Mouse (Mus musculus): ENCODE data around the gene Zbtb1.
A peak's percentile ranks its signal among the peaks of the same experiment; 100 is the strongest.

Zbtb1 gene

DNA sequence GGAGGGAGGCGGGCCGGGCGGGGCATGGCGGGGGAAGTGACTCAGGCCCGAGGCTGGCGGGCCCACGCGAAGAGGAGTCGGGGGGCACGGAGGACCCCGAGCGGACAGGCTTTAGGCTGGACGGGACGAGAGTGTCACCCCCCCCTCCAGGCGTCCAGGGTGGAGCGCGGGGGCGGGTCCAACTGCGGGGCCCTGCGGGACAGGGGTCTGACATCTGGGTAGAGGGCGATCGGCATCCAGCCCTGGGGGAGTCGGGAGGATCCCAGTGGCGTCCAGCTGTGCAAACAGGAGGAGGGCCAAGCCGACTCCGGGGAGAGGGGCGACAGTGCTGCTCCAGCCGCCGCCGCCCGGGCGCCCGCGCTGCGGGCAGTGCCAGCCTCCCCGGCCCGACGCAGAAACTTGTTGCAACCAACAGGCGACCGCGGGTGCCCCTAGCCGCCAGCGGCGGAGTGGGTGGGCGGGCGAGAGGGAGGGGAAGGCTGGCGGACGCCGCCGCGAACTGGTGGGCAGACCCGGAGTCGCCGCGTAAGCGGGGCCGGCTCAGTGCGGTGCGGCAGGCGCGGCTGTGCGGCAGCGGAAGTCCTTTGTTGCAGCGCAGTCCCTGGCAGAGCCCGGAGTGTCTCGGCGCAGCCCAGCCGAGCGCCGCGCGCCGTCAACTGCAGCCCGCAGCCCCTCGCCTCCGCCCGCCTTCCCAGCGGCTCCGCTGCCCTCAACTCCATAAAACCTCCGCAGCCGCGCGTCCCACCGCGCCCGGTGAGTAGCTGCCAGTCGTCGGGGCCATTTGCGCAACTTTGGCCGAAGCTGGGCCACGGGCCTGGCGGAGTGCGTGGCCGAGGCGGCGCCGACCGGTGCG is at the start of gene Zbtb1:
Zbtb1 (plus strand) TSS at position 289 of the 853 bp plus-strand sequence.
- DNase-seq: peak; percentile 87

DNA sequence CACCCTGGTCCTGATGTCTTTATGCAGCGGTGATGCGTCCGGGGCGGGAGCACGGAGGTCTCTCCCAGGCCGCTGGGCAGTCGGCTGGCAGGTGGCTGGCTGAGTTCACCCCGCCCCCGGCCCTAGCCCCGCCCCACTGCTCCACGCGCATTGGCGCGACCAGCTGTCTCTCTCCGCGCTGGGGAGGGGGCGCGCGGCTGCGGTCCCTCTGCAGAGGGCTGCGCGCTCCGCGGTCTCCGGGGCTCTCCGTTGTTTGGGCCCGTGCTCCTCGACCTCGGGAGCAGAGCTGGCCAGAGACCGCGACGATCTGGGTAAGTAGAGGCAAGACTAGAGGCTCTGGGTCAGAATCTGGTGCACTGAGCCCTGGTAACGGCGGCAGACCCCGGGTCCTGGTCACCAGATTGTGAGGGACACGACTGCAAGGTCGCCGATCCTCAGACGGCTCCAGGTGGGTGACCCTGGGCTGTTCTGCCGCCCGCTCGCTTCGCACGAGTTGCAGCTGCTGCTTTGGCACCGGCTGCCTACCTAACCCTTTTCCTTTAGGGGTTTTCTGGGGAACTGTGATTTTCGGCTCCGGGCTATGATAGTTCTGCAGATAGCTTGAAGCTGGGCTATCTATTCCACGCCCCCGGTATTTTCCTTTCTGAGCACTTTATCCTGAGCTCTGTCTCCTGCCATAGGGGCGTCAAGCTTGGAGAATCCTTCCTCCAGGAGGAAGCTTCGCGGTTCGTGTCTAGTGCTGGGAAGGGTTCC is 45.2 kb upstream of the Zbtb1 start, which contains the start of gene Akap5:
Akap5 (plus strand) TSS at position 213 of the 753 bp plus-strand sequence.
- DNase-seq: peak; percentile 91

DNA sequence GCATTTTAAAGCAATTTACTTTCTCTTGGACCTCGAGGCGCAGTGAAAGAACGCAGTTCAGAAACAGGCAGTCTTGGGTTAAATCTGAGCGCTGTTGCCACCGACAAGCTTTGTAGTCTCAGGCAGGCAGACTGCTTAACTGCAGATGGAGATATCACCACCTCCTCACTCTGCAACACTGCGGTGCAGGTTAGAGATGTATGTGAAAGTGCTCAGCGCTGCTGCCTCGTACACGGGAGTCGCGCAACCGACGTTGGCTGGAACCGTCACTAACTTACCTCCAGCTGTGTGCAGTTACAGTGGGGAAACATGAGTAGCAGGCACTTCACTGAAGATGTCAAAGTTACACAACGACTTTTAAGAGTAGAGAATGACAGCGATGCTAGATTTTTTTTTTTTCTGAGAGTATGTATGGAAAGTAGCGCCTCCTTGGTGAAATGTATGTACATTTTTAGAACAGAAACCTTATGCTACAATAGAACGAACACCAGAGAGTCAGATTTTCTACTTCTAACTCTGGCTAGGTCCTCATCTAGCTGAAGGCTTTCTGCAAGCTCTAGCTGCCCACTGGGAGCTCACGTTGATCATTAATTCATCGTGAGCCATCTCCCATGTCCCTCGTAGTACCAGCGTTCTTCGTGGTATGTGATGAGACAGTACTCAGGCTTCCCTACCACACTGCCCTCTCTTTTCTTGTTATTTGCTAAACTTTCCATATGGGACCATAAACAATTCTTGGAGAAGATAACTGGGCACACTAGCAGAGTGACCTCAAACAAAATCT is 43.4 kb upstream of the Zbtb1 start:
- no peak for DNase-seq

DNA sequence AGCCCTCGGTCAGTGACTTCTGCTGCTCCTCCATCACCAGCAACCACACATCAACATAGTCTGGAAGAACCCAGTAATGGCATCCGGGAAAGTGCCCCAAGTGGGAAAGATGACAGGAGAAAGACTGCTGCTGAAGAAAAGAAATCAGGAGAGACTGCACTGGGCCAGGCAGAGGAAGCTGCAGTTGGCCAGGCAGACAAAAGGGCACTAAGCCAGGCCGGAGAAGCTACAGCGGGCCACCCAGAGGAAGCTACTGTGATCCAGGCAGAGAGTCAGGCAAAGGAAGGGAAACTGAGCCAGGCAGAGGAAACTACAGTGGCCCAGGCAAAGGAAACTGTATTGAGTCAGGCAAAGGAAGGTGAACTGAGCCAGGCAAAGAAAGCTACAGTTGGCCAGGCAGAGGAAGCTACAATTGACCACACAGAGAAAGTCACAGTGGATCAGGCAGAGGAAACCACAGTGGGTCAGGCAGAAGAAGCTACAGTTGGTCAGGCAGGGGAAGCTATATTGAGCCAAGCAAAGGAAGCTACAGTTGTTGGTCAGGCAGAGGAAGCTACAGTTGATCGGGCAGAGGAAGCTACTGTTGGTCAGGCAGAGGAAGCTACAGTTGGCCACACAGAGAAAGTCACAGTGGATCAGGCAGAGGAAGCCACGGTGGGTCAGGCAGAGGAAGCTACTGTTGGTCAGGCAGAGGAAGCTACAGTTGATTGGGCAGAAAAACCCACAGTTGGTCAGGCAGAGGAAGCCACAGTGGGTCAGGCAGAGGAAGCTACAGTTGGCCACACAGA is 41.3 kb upstream of the Zbtb1 start:
- DNase-seq: no peak

DNA sequence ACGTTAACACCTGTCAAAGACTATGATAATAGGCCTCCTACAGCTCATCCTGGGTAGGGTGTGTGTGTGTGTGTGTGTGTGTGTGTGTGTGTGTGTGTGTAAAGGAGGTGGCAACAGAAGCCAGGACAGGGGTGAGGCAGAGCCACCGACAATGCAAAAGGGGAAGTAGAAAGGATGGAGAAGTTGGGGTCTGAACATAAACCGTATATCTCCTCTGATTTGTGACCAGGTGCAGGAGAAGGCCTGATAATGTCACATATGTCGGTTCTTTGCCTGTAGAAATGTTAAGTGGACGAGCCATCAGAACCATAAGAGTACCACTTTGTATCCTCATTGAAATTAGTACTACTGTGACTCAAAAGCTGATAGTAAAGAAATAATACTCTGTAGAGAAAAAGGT is 36.4 kb upstream of the Zbtb1 start:
- no peak for DNase-seq

DNA sequence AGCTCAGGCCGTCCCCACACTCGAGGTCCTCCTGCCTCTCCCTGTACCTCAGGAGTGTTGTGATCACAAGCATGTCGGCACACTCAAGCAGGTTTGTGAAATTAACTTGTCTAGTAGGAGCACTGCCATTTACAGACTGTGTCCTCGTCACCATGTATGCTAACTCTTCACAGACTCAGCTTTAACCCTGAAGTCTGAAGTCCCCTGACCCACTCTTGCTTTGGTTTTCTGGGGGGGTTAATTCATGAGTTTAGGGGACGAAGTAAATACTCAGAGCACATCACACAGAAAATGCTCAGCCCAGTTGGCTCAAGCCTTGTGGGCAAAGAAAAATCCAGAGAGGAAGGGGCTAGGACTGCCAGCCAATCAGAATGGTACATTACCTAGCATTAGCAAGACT is 34.4 kb upstream of the Zbtb1 start:
- no peak for DNase-seq

DNA sequence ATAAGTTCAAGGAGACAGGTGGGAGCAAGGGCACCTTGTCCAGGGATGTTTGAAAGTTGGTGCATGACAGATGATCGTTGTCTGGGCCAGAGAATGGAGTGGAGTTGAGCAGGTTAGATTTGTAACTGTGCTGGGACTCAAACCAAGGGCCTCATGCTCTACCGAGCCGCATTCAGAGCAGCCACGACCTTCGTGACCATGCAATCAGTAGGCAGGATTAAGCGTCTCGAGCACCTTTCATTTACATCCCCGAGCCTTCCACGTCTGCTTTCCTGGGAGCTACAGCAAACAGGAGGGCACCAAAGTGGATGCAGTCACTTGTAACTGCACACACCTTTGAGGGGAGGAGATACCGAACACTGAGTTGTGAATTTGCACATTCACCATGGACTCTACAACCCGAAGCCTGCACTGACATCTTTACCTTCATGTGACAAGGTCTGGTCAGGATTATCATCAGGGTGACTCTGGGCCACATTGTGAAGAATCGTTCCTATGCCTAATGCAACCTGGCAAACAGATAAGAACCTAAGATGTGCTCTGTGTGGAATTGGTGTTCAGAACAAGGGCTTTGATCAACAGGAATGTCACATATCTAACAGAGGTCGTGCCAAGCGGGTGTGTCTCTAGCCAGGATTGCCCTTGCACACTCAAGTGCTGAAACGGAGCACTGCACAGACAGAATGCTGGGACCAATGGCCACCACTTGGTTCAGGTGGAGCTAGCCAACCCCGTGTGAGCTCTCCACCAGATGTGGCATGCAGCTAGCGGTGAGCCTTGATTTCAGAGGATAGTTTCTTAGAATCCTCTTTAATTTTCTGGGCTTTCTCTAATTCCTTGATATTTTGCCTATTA is 33.7 kb upstream of the Zbtb1 start:
- no peak for DNase-seq

DNA sequence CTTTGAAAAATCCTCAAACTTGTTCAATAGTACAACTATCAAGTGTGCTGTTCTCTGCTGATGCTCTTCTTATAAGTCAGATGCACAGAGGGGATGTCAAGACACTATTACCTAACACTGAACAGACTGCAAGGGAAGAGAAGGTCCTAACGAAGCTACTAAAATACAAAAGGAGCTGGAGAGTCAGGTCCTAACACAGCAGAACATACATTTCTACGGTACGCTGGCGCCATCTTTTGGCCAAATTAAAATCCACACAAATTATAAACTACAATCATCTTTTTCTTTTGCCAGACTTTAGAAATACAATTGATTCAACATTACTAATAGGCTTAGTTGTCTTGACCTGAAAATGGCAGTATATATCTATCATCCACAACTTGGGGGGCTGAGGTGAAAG is 29.0 kb upstream of the Zbtb1 start:
- peak; percentile 71 for DNase-seq

DNA sequence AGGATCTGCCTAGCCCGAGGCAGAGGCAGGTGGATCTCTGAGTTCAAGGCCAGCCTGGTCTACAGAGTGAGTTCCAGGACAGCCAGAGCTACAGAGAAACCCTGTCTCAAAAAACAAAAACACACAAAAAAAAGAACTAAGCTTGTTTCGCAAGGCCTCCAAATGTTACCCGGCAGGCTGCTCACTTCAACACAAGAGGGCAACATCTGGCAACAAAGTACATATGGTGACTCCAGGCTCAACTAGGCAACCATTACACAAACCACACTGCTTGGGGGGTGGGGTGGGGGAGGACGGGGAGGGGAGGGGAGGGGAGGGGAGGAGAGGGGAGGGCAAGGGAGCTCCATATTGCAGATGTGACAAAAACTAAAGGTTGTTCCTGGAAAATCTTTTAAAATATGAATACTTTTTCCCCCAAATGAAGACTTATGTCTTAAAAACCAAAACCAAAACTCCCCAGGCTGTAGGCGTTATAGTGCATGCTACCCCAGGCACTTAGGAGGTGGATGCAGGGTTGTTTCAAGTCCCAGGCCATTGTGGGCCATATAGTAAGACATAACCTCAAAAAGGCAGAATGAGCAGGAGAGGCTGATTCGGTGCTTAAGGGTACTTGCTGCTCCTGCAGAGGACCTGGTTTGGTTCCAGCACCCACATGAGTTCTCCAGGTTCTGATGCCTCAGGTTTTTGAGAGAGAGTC is 24.2 kb upstream of the Zbtb1 start:
- DNase-seq: no peak

DNA sequence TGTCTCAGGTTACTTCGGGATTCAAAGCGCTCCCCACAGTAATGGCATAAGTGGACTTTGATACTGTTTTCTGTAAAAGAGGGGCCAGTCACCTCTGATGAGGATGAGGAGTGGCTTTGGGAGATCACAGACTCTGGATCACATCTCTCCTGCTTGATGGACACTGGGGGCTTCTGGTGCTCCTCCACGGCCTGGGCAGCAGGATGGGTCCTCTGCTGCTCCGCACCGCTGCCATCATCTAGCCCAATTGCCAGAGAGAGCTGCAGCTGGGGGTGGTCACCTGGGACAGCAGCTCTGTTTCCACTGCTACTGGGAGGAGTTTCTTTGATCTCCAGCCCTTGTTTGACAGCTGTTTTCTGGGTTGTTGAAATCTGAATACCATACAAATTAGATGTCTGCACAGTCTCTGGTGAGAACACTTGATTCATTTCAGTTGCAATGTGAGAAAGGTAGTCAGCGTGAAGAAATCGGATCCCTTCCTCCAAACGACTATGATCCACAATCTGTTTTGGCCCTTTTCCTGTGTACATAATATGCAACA is 20.3 kb upstream of the Zbtb1 start:
- DNase-seq: no peak

DNA sequence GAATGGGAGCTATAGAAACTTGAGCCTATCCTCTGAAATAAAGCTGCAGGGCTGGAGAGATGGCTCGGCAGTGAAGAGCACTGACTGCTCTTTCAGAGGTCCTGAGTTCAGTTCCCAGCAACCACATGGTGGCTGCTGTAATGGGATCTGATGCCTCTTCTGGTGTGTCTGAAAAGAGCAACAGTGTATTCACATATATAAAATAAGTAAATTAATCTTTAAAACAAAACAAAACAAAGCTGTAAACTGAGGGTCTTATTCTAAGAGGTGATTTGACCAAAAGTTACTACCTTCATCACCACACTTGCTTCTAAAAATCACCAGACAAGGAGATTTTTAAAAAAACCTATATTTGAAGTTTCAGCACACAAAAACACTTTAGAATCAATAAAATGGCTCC is 9.2 kb upstream of the Zbtb1 start:
- DNase-seq: no peak

DNA sequence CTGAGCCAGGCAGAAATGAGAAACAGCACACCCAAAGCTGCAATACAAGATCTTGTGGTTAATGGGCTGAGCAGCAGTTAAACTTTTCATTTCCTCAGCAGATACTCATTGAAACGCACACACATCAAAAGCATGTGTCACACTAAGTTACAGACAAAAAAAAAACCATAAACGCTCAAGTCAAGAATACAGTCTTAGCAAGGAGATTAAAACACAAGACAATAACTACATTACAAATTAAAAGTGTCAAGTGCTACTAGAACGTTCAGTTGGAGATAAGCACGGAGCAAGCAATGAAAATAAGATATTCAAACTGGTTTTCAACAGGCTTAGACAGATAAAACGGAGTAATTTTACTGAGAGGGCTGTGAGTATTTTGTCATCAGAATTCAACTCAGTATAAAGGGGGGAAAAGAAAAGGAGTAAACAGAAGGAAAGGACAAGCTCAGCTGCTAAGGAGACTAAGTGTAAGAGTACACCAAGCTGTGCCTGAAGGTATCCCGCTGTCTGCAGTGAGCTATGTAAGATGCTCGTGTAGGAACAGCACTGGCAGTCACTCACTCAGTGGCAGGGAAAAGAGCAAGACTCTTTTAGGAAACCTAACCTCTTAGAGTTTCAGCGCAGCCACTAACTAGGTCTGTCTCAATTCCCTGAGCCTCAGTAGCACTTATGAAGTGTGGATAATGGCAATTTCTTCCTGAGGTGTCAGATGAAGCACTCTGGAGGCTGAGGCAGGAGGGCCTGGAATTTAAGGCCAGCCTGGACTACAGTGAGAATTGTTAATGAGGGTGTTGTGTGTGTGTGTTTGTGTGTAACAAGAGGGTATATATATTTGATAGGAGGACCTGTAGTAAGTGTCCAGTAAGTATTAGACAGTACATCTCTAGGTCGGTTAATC is 8.4 kb upstream of the Zbtb1 start:
- DNase-seq: no peak

DNA sequence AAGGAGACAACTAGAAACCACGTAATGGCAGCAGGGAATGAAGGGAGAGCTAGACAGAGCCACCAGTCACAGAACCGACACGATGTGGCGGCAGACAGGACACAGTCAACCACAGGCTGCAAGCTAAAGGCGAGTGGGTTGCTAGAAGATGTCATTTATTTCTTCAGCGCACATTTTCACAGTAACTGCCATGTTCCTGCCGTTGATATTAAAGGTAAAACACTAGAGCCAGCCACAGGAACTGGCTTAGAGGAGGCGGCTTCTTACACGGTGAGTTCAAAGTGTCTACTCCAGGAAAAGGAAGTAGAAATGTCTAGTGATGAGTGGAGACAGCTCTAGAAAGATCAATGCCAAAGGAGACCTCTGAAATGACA is 7.8 kb upstream of the Zbtb1 start:
- no peak for DNase-seq

DNA sequence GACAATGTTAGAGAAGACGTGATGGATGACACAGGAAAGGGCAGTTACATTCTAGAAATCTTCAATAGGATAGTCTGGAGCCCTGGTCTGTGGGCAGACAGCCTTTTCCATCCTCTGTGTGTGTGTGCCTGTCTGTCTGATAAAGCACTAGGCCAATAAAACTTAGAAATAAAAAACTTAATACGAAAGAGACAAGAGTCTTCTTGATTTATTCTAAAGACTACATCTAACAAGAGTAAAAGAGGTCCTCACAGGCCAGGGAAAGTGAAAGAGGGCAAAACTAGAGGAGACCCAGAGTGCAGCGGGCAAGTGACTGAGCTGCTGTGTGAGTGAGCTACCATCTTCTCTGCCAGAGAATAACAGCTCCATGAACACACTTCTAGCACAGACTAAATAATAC is 3.8 kb upstream of the Zbtb1 start:
- no peak for DNase-seq

DNA sequence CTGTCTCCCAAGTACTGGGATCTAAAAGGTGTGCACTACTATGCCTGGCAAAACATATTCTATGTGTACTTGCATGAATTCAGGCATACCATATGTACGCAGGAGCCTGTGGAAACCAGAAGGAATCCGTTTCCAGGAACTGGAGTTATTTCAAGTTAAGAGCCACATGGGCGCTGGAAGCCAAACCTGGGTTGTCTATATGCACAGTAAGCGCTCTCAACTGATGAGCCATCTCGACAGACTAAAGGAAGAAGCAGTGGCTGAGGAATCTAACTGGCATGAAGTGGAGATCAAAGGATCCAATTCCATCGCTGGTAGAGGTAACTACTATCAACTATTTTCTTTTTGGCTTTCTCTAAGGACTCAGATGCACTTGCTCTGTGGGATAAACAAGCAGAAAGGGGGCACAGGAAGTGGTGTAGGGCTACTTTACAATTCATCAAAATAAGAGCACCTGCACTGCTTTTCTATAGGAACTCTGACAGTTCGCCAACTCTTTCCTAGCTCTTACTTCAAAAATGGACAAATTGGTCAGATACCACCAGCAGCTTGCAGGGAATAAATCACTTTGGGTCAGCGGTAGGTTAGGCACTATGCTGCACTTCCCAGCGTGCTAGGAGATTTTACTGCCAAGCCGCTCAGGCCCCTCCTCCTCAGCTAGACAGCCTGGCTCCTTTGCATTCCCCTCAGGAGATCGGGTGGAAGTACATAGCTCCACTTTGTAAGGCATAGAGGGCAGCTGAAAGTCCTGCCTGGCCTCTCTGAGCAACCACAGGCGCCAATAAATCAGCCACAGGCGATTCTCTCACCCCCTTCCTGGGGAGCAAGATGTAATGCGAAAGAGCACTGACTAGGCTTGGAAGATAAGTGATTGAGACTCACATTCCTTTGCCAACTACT is 2.7 kb upstream of the Zbtb1 start:
- DNase-seq: peak; percentile 71

DNA sequence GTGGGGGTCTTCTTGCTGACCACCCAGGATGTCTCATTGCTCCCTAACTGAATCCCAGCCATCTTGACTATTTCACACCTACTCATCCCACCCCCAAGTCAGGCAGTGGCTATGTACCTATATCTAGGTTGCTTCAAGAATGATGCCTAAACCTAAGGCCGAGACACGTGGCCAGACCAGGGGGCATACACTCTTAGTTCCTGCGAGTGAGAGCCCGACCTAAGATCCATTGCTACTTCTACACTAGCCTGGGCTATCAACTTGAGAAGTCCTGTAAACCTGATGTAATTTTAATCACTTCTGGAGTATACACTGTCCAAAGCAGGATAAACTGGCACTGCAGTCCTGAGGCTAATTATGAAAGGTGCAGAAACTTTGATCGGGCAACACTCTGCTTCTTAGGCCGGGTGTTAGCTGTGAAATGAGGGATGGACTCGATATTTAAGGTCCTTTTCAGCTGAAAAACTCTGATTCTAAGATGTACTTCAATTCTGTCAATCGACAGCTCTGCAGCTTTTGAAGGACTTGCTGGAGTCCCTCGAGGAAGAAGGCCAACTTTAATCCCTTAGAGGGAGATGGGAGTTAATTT is 1.8 kb upstream of the Zbtb1 start:
- DNase-seq: no peak

DNA sequence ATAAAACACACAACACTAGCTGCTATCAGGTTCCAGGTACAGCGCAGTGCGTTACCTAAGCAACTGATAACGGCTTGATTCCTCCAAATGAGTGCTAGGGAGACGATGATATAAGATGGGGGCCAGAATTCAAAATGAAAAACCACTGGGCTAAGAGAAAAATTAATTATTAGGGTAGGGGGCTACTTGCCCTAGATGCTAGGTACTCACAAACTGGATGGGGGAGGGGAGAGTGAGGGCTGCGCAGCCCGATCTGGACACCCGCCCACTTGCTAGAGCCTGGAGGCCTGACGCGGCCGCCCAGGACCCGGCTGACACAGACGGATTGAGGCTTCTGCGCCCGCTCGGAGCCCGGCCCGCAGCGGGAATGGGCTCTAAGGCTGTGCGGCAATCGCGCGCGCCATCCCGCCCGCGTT is 1.3 kb upstream of the Zbtb1 start:
- DNase-seq: peak; percentile 86
